Mouse (Mus musculus): ENCODE results near the gene Cyp2f2. TPM values are rescaled to one million over a fixed set of nuclear protein-coding genes. Genes with fewer than 3 reads are reported as not detected.

Cyp2f2 gene
- polyA plus RNA-seq, 1 experiment from 2014 or later: 585 TPM

GRCm38 (mm10) chr7:27178324-27179216 lies 58.9 kb downstream of the Cyp2f2 start, which contains the start of gene Rab4b:
TSS of gene Rab4b (minus strand) at chr7:27178896.
- WGBS: under 1% methylated on average over 49 of the region's 53 CpGs
- DNase-seq (ENCODE audit: low spot score): peak; percentile 100
- H3K4me2 ChIP-seq (replicated peaks; ENCODE audit: low read depth, low read length): peak within 1 kb of the TSS; percentile 53
- no peaks in the 10 kb centered on the region for H3K27me3 ChIP-seq (replicated peaks; ENCODE audit: insufficient read depth, low read length)
- peaks cover 5% of the 10 kb centered on the region for H3K36me3 ChIP-seq (ENCODE audit: insufficient read depth, low read length)
- H3K27ac ChIP-seq (ENCODE audit: low read length): peak within 1 kb of the TSS; percentile 94
- peak; percentile 98 for ATAC-seq
- H3K4me3 ChIP-seq (ENCODE audit: low read depth, low read length): peak within 1 kb of the TSS; percentile 75
- TF ChIP-seq EP300 (IDR thresholded peaks at IDR 0.05) (no peak), CTCF (IDR thresholded peaks at IDR 0.05) (peak; percentile 76)
- peaks cover 8% of the 10 kb centered on the region; the same call in 1 of the 2 replicates for H3K4me1 ChIP-seq (ENCODE audit: insufficient read depth, low read depth, low read length)
- H3K9ac ChIP-seq (replicated peaks; ENCODE audit: low read depth): peak within 1 kb of the TSS; percentile 51
- no peaks in the 10 kb centered on the region for H3K9me3 ChIP-seq (ENCODE audit: low read length)

GRCm38 (mm10) chr7:27179217-27179918 lies 59.7 kb downstream of the Cyp2f2 start:
- no peak for TF ChIP-seq CTCF (IDR thresholded peaks at IDR 0.05)
- TF ChIP-seq EP300 (IDR thresholded peaks at IDR 0.05): no peak; the same call in 1 of the 2 replicates
- Histone ChIP-seq H3K4me1 (ENCODE audit: insufficient read depth, low read depth, low read length) (peaks cover 8% of the 10 kb centered on the region; the same call in 1 of the 2 replicates), H3K36me3 (ENCODE audit: insufficient read depth, low read length) (0 out of 2 replicates have a peak, but pooled peaks cover under 1% of the 10 kb centered on the region), H3K4me3 (ENCODE audit: low read depth, low read length) (peak overlapping the region; percentile 75), H3K27ac (ENCODE audit: low read length) (peak overlapping the region; percentile 94), H3K9me3 (ENCODE audit: low read length) (no peaks in the 10 kb centered on the region), H3K27me3 (replicated peaks; ENCODE audit: insufficient read depth, low read length) (no peaks in the 10 kb centered on the region), H3K9ac (replicated peaks; ENCODE audit: low read depth) (no peak overlapping the region), H3K4me2 (replicated peaks; ENCODE audit: low read depth, low read length) (peak overlapping the region; percentile 53)
- DNase-seq (ENCODE audit: low spot score) (no peak), ATAC-seq (no peak)
- 35% methylated on average over 16 of the region's 16 CpGs for WGBS

DNA sequence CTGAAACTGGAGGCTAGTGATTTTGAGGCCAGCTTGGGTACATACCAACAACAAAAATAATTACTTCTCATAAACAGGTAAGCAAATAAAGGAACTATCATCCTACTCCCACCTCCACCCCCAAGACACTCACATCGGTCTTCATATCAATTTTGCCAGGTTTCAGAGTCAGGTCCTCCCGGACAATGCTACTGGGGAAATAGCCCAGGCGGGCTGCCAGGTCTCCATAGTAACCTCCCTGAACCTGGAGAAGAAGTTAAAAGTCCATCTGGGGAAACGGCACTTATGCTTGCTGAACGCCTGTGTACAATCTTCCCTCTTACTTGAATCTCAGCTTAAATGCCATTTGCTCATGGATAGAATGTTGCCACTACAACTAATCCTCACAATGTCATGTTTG lies 60.3 kb downstream of the Cyp2f2 start:
- DNase-seq (ENCODE audit: low spot score) (peak; percentile 62), ATAC-seq (no peak)
- Histone ChIP-seq H3K4me3 (ENCODE audit: low read depth, low read length) (no peak overlapping the region), H3K4me1 (ENCODE audit: insufficient read depth, low read depth, low read length) (peaks cover 8% of the 10 kb centered on the region; the same call in 1 of the 2 replicates), H3K4me2 (replicated peaks; ENCODE audit: low read depth, low read length) (no peak overlapping the region), H3K9me3 (ENCODE audit: low read length) (no peaks in the 10 kb centered on the region), H3K36me3 (ENCODE audit: insufficient read depth, low read length) (no peaks in the 10 kb centered on the region), H3K9ac (replicated peaks; ENCODE audit: low read depth) (no peak overlapping the region), H3K27ac (ENCODE audit: low read length) (peak overlapping the region; percentile 59; the same call in 1 of the 2 replicates), H3K27me3 (replicated peaks; ENCODE audit: insufficient read depth, low read length) (no peaks in the 10 kb centered on the region)
- 28% methylated on average over 5 of the region's 5 CpGs for WGBS
- TF ChIP-seq EP300 (IDR thresholded peaks at IDR 0.05): no peak
- no peak for TF ChIP-seq CTCF (IDR thresholded peaks at IDR 0.05)

- no peak within 1 kb of the TSS for H3K9ac ChIP-seq (replicated peaks; ENCODE audit: low read depth)
- peaks cover 8% of the 10 kb centered on the region; the same call in 1 of the 2 replicates for H3K4me1 ChIP-seq (ENCODE audit: insufficient read depth, low read depth, low read length)
- H3K27me3 ChIP-seq (replicated peaks; ENCODE audit: insufficient read depth, low read length): no peaks in the 10 kb centered on the region
- 41% methylated on average over 14 of the region's 14 CpGs for WGBS
- peak within 1 kb of the TSS; percentile 59 for H3K27ac ChIP-seq (ENCODE audit: low read length)
- H3K36me3 ChIP-seq (ENCODE audit: insufficient read depth, low read length): 0 out of 2 replicates have a peak, but pooled peaks cover 4% of the 10 kb centered on the region
- TF ChIP-seq CTCF (IDR thresholded peaks at IDR 0.05) (no peak), EP300 (IDR thresholded peaks at IDR 0.05) (no peak)
- H3K9me3 ChIP-seq (ENCODE audit: low read length): no peaks in the 10 kb centered on the region
- ATAC-seq: no peak
- DNase-seq (ENCODE audit: low spot score): peak; percentile 64
- H3K4me3 ChIP-seq (ENCODE audit: low read depth, low read length): no peak within 1 kb of the TSS
- H3K4me2 ChIP-seq (replicated peaks; ENCODE audit: low read depth, low read length): no peak within 1 kb of the TSS
Observed at GRCm38 (mm10) chr7:27180837-27181695, 61.4 kb downstream of the Cyp2f2 start, which contains the start of the genes Gm21983 and Mia. TSS of gene Gm21983 (minus strand) at chr7:27181086. TSS of gene Mia (minus strand) at chr7:27181157.

DNA sequence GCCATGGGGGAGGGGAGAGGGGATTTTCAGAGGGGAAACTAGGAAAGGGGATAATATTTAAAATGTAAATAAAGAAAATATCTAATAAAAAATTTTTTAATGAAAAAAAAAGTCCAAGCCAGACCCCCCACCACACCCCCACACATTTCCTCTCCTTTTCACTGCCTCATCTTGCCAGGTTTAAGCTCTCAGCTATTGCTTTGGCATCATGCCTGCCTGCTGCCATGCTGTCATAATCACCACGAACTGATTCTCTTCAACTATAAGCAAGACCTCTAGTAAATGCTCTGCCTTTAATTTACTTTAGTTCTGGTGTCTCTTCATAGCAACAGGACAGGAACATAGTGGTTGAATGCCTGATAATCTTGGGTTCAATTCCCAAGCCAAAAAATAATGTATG lies 62.8 kb downstream of the Cyp2f2 start:
- Histone ChIP-seq H3K4me3 (ENCODE audit: low read depth, low read length) (no peak overlapping the region), H3K9me3 (ENCODE audit: low read length) (no peaks in the 10 kb centered on the region), H3K9ac (replicated peaks; ENCODE audit: low read depth) (no peak overlapping the region), H3K4me2 (replicated peaks; ENCODE audit: low read depth, low read length) (no peak overlapping the region), H3K27me3 (replicated peaks; ENCODE audit: insufficient read depth, low read length) (no peaks in the 10 kb centered on the region), H3K4me1 (ENCODE audit: insufficient read depth, low read depth, low read length) (peaks cover 8% of the 10 kb centered on the region; the same call in 1 of the 2 replicates), H3K27ac (ENCODE audit: low read length) (no peak overlapping the region), H3K36me3 (ENCODE audit: insufficient read depth, low read length) (0 out of 2 replicates have a peak, but pooled peaks cover 6% of the 10 kb centered on the region)
- no peak for TF ChIP-seq CTCF (IDR thresholded peaks at IDR 0.05)
- no peak for TF ChIP-seq EP300 (IDR thresholded peaks at IDR 0.05)
- WGBS: 43% methylated on average over 1 of the region's 1 CpGs
- ATAC-seq: no peak
- no peak for DNase-seq (ENCODE audit: low spot score)

Small RNA genes within 50 kb of the gene (microRNA-seq; reads per million reads assigned to microRNA genes)
- gene Mir3101: not detected

Other genes starting within 250 kb of the Cyp2f2 start
- gene Cyp2a22, start 180.5 kb upstream of the Cyp2f2 start, polyA plus RNA-seq (2015; fragmentation: Nextera tagmentation; extraction: Ambion mirVana): not detected in 2 replicates
- not detected in 2 replicates for gene Cyp2a12, start 90.8 kb upstream of the Cyp2f2 start, polyA plus RNA-seq (2015; fragmentation: Nextera tagmentation; extraction: Ambion mirVana)
- gene Cyp2t4, start 33.8 kb downstream of the Cyp2f2 start, polyA plus RNA-seq (2015; fragmentation: Nextera tagmentation; extraction: Ambion mirVana): 0.14 TPM in 1 of 2 replicates, not detected in the other
- gene Egln2, start 46.9 kb downstream of the Cyp2f2 start, polyA plus RNA-seq (2015; fragmentation: Nextera tagmentation; extraction: Ambion mirVana): 68.0 and 75.1 TPM in 2 replicates
- gene Rab4b, start 59.0 kb downstream of the Cyp2f2 start, polyA plus RNA-seq (2015; fragmentation: Nextera tagmentation; extraction: Ambion mirVana): 79.6 and 82.3 TPM in 2 replicates
- 0.35 TPM in 1 of 2 replicates, not detected in the other for gene Gm21983, start 61.2 kb downstream of the Cyp2f2 start, polyA plus RNA-seq (2015; fragmentation: Nextera tagmentation; extraction: Ambion mirVana)
- 24.9 and 31.5 TPM in 2 replicates for gene Mia, start 61.2 kb downstream of the Cyp2f2 start, polyA plus RNA-seq (2015; fragmentation: Nextera tagmentation; extraction: Ambion mirVana)
- 2.5 TPM in 2 replicates for gene BC024978, start 75.9 kb downstream of the Cyp2f2 start, polyA plus RNA-seq (2015; fragmentation: Nextera tagmentation; extraction: Ambion mirVana)
- gene Snrpa, start 76.4 kb downstream of the Cyp2f2 start, polyA plus RNA-seq (2015; fragmentation: Nextera tagmentation; extraction: Ambion mirVana): 69.7 and 75.8 TPM in 2 replicates
- gene Itpkc, start 108.8 kb downstream of the Cyp2f2 start, polyA plus RNA-seq (2015; fragmentation: Nextera tagmentation; extraction: Ambion mirVana): 2.9 and 4.1 TPM in 2 replicates
- 21.3 and 23.6 TPM in 2 replicates for gene Coq8b, start 113.1 kb downstream of the Cyp2f2 start, polyA plus RNA-seq (2015; fragmentation: Nextera tagmentation; extraction: Ambion mirVana)
- 11.6 and 11.7 TPM in 2 replicates for gene Numbl, start 138.5 kb downstream of the Cyp2f2 start, polyA plus RNA-seq (2015; fragmentation: Nextera tagmentation; extraction: Ambion mirVana)
- gene Ltbp4, start 217.8 kb downstream of the Cyp2f2 start, polyA plus RNA-seq (2015; fragmentation: Nextera tagmentation; extraction: Ambion mirVana): 99.9 and 103 TPM in 2 replicates
- 31.1 and 31.2 TPM in 2 replicates for gene Shkbp1, start 236.1 kb downstream of the Cyp2f2 start, polyA plus RNA-seq (2015; fragmentation: Nextera tagmentation; extraction: Ambion mirVana)
- gene Gm20479, start 237.5 kb downstream of the Cyp2f2 start, polyA plus RNA-seq (2015; fragmentation: Nextera tagmentation; extraction: Ambion mirVana): not detected in 2 replicates